Comparison of ENCODE assay signal across 24 mouse cellular contexts in the genomic region with DNA sequence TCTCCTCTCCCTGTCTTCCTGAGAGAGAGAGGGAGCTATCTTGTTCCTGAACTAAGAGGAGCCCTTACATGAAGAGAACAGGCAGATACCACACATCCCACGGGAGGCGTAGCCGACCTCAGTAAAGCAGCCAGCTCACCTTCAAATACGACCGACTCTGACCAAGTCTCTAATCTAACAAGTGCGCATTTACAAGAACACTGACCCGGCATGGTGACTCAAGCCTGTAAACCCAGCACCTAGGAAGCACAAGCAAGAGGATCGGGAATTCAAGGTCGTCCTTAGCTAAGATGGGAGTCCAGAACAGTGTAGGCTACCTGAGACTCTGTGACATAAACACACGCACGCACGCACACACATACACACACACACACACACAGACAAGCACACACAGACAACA. TPM values are rescaled to one million over a fixed set of nuclear protein-coding genes. Genes with fewer than 3 reads are reported as not detected.
DNase-seq lines count a peak whose midpoint lies in the region; ATAC-seq and TF ChIP-seq lines count a peak whose summit lies in the region.
"Had no signal": no experiment of that assay in that cellular context is flagged by ENCODE, and none has a peak within 500 bp of the region (broad histone marks: within the 10 kb centered on the region; RNA-seq: fewer than 3 reads in every experiment).

No protein-coding gene starts in this region.

- DNase-seq in kidney, adult 2 months, result no peak
- no peak for DNase-seq in kidney, adult 9 months
- DNase-seq in neural tube, embryonic 10.5 days (ENCODE audit: extremely low spot score, low spot score), result no peak
- no peak for DNase-seq in spleen, postnatal 14 days (ENCODE audit: low spot score in 2 of 2)
- DNase-seq: adrenal gland, postnatal 10 days; cerebellum, adult 18-20 months; cerebellum, adult 9-11 months; cerebellum, postnatal 36 days; gastrocnemius, postnatal 36 days; heart, postnatal 14 days had no signal

- no peaks in the 10 kb centered on the region for H3K27me3 ChIP-seq in kidney, adult 2 months (replicated peaks; ENCODE audit: control insufficient read depth, insufficient read depth, low read length)
- peaks cover 32% of the 10 kb centered on the region for H3K27me3 ChIP-seq in megakaryocyte, embryonic 14.5 days (replicated peaks)
- no peaks in the 10 kb centered on the region for H3K27me3 ChIP-seq in intestine, embryonic 16.5 days (replicated peaks; ENCODE audit: control insufficient read depth, insufficient read depth, low read length)
- no peaks in the 10 kb centered on the region for H3K27me3 ChIP-seq in stomach, embryonic 16.5 days (ENCODE audit: control insufficient read depth, insufficient read depth, low read length)
- H3K27me3 ChIP-seq: forebrain, embryonic 15.5 days had no signal

- H3K9ac ChIP-seq in intestine, embryonic 16.5 days (ENCODE audit: low read depth, low read length), result peak overlapping the region; percentile 6; the same call in 1 of the 2 replicates
- no peak overlapping the region for H3K9ac ChIP-seq in stomach, embryonic 16.5 days (ENCODE audit: low read length)
- H3K9ac ChIP-seq: forebrain, embryonic 15.5 days; heart, embryonic 15.5 days; hindbrain, embryonic 13.5 days had no signal

- H3K27ac ChIP-seq in kidney, adult 2 months (ENCODE audit: insufficient read depth, low read depth, low read length), result peak overlapping the region; percentile 2; the same call in 1 of the 2 replicates
- H3K27ac ChIP-seq in intestine, embryonic 16.5 days (ENCODE audit: low read length), result peak overlapping the region; percentile 63
- no peak overlapping the region for H3K27ac ChIP-seq in stomach, embryonic 16.5 days (ENCODE audit: low read length)
- H3K27ac ChIP-seq: forebrain, embryonic 10.5 days; forebrain, embryonic 15.5 days; heart, adult 2 months; heart, embryonic 15.5 days; hindbrain, embryonic 13.5 days had no signal

- no peak for TF ChIP-seq POLR2A in kidney, adult 2 months (IDR thresholded peaks at IDR 0.05; ENCODE audit: low read depth, low read length)

- no peak overlapping the region for H3K4me3 ChIP-seq in kidney, adult 2 months (ENCODE audit: insufficient read depth, low read depth, low read length)
- H3K4me3 ChIP-seq in megakaryocyte, embryonic 14.5 days (replicated peaks), result peak overlapping the region; percentile 64
- H3K4me3 ChIP-seq in intestine, embryonic 16.5 days (ENCODE audit: low read length), result no peak overlapping the region
- no peak overlapping the region for H3K4me3 ChIP-seq in stomach, embryonic 16.5 days (replicated peaks; ENCODE audit: low read length)
- H3K4me3 ChIP-seq: erythroblast, embryonic 14.5 days; forebrain, embryonic 10.5 days; forebrain, embryonic 15.5 days; heart, adult 2 months; heart, embryonic 15.5 days; hindbrain, embryonic 13.5 days had no signal

- WGBS in kidney, adult 2 months, result 69% methylated on average over 12 of the region's 12 CpGs
- 63% methylated on average over 12 of the region's 12 CpGs for WGBS in intestine, embryonic 16.5 days
- 70% methylated on average over 12 of the region's 12 CpGs for WGBS in stomach, embryonic 16.5 days

- no peaks in the 10 kb centered on the region for H3K9me3 ChIP-seq in megakaryocyte, embryonic 14.5 days
- no peaks in the 10 kb centered on the region for H3K9me3 ChIP-seq in intestine, embryonic 16.5 days (ENCODE audit: control insufficient read depth, low read length)
- H3K9me3 ChIP-seq in stomach, embryonic 16.5 days (replicated peaks; ENCODE audit: control insufficient read depth, low read length), result no peaks in the 10 kb centered on the region
- H3K9me3 ChIP-seq: forebrain, embryonic 10.5 days; forebrain, embryonic 15.5 days; heart, embryonic 15.5 days; hindbrain, embryonic 13.5 days had no signal

- peaks cover 28% of the 10 kb centered on the region for H3K4me1 ChIP-seq in kidney, adult 2 months (ENCODE audit: control insufficient read depth, insufficient read depth, low read length)
- peaks cover 60% of the 10 kb centered on the region for H3K4me1 ChIP-seq in megakaryocyte, embryonic 14.5 days
- peaks cover 27% of the 10 kb centered on the region for H3K4me1 ChIP-seq in intestine, embryonic 16.5 days (ENCODE audit: control insufficient read depth, insufficient read depth, low read length)
- H3K4me1 ChIP-seq in stomach, embryonic 16.5 days (ENCODE audit: control insufficient read depth, insufficient read depth, low read length), result peaks cover 14% of the 10 kb centered on the region

- TF ChIP-seq CTCF in kidney, adult 2 months (conservative IDR thresholded peaks at IDR 0.05; ENCODE audit: insufficient read depth, insufficient read length, low read depth, low read length), result no peak

- no peak for ATAC-seq in megakaryocyte, adult 5-6 weeks (ENCODE audit: poor library complexity, severe bottlenecking)
- ATAC-seq in intestine, embryonic 16.5 days, result peak; percentile 44
- peak; percentile 10 for ATAC-seq in stomach, embryonic 16.5 days (ENCODE audit: insufficient read depth, low FRiP score)
- ATAC-seq: forebrain, embryonic 15.5 days had no signal

- no peak overlapping the region for H3K4me2 ChIP-seq in intestine, embryonic 16.5 days (ENCODE audit: low read depth, low read length)
- no peak overlapping the region for H3K4me2 ChIP-seq in stomach, embryonic 16.5 days (ENCODE audit: low read depth, low read length)
- H3K4me2 ChIP-seq: forebrain, embryonic 15.5 days; heart, embryonic 11.5 days; heart, embryonic 15.5 days; hindbrain, embryonic 13.5 days had no signal

- peaks cover 1% of the 10 kb centered on the region; the same call in 1 of the 2 replicates for H3K36me3 ChIP-seq in kidney, adult 2 months (ENCODE audit: control insufficient read depth, insufficient read depth, low read length)
- peaks cover 2% of the 10 kb centered on the region for H3K36me3 ChIP-seq in megakaryocyte, embryonic 14.5 days (replicated peaks; ENCODE audit: low read length)
- H3K36me3 ChIP-seq in intestine, embryonic 16.5 days (ENCODE audit: control insufficient read depth, insufficient read depth, low read length), result no peaks in the 10 kb centered on the region
- H3K36me3 ChIP-seq in stomach, embryonic 16.5 days (ENCODE audit: control insufficient read depth, insufficient read depth, low read length), result no peaks in the 10 kb centered on the region
- H3K36me3 ChIP-seq: heart, embryonic 15.5 days had no signal

RNA-seq across cellular contexts. Expression of a gene that starts 17.5 kb away (rescaled TPM):
- 38.3 and 42.7 TPM in 2 replicates for polyA plus RNA-seq in kidney, adult 2 months (2012; rRNA removed)
- 6.7 and 7.2 TPM in 2 replicates for polyA plus RNA-seq in megakaryocyte, embryonic 14.5 days (2012; ENCODE audit: insufficient read depth, low replicate concordance)
- 11.4 and 11.6 TPM in 2 replicates for total RNA-seq in megakaryocyte, adult 5-6 weeks (2015)
- total RNA-seq in megakaryocyte, adult 5-6 weeks (2017), result 17.4 and 18.7 TPM in 2 replicates
- polyA plus RNA-seq in intestine, embryonic 16.5 days (2015; fragmentation: Nextera tagmentation; extraction: Ambion mirVana), result 20.4 and 21.8 TPM in 2 replicates
- 18.0 and 20.0 TPM in 2 replicates for polyA plus RNA-seq in stomach, embryonic 16.5 days (2015; fragmentation: Nextera tagmentation; extraction: Ambion mirVana)

RNA-seq across cellular contexts. Expression of a gene that starts 18.5 kb away (rescaled TPM):
- polyA plus RNA-seq in kidney, adult 2 months (2012; rRNA removed), result 176 and 197 TPM in 2 replicates
- 8.4 and 26.0 TPM in 2 replicates for polyA plus RNA-seq in megakaryocyte, embryonic 14.5 days (2012; ENCODE audit: insufficient read depth, low replicate concordance)
- 171 and 181 TPM in 2 replicates for total RNA-seq in megakaryocyte, adult 5-6 weeks (2015)
- 164 and 167 TPM in 2 replicates for total RNA-seq in megakaryocyte, adult 5-6 weeks (2017)
- polyA plus RNA-seq in intestine, embryonic 16.5 days (2015; fragmentation: Nextera tagmentation; extraction: Ambion mirVana), result 60.9 and 71.1 TPM in 2 replicates
- polyA plus RNA-seq in stomach, embryonic 16.5 days (2015; fragmentation: Nextera tagmentation; extraction: Ambion mirVana), result 33.1 and 38.4 TPM in 2 replicates

RNA-seq across cellular contexts. Expression of a gene that starts 32.4 kb away (rescaled TPM):
- 33.9 and 34.4 TPM in 2 replicates for polyA plus RNA-seq in kidney, adult 2 months (2012; rRNA removed)
- polyA plus RNA-seq in megakaryocyte, embryonic 14.5 days (2012; ENCODE audit: insufficient read depth, low replicate concordance), result 73.6 and 114 TPM in 2 replicates
- 115 and 131 TPM in 2 replicates for total RNA-seq in megakaryocyte, adult 5-6 weeks (2015)
- 78.5 and 81.9 TPM in 2 replicates for total RNA-seq in megakaryocyte, adult 5-6 weeks (2017)
- polyA plus RNA-seq in intestine, embryonic 16.5 days (2015; fragmentation: Nextera tagmentation; extraction: Ambion mirVana), result 112 and 129 TPM in 2 replicates
- polyA plus RNA-seq in stomach, embryonic 16.5 days (2015; fragmentation: Nextera tagmentation; extraction: Ambion mirVana), result 98.9 and 104 TPM in 2 replicates

RNA-seq across cellular contexts. Expression of a gene that starts 58.2 kb away (rescaled TPM):
- polyA plus RNA-seq in kidney, adult 2 months (2012; rRNA removed), result 0.61 TPM in 1 of 2 replicates, not detected in the other
- polyA plus RNA-seq in megakaryocyte, embryonic 14.5 days (2012; ENCODE audit: insufficient read depth, low replicate concordance), result not detected in 2 replicates
- total RNA-seq in megakaryocyte, adult 5-6 weeks (2015), result 0.93 and 1.5 TPM in 2 replicates
- 5.0 and 6.3 TPM in 2 replicates for total RNA-seq in megakaryocyte, adult 5-6 weeks (2017)
- polyA plus RNA-seq in intestine, embryonic 16.5 days (2015; fragmentation: Nextera tagmentation; extraction: Ambion mirVana), result 0.69 TPM in 1 of 2 replicates, not detected in the other
- polyA plus RNA-seq in stomach, embryonic 16.5 days (2015; fragmentation: Nextera tagmentation; extraction: Ambion mirVana), result not detected in 2 replicates
- total RNA-seq: gastrocnemius, adult 8-10 months; gastrocnemius, postnatal 36 days; heart, adult 2 months; heart, postnatal 14 days; hematopoietic stem cell, adult 5-6 weeks; MEL had no signal
- polyA plus RNA-seq: erythroblast, embryonic 14.5 days; forebrain, embryonic 15.5 days; heart, adult 2 months; heart, embryonic 11.5 days; heart, embryonic 15.5 days; hindbrain, embryonic 13.5 days had no signal
